Mouse (Mus musculus) left cerebral cortex, adult 2 months (tissue): ENCODE measurements at regions not wholly inside any gene's neighbourhood (a gene's known extent, or its start where the extent isn't known, plus 50 kb on each side); places are given as distances from the start of the nearest gene placed in this dataset.

Experiments used
- DNase-seq, 2 experiments: peaks; one replicate each; pipeline ENCODE4 v3.0.0; 2021 to 2022; ENCODE audit warnings: low spot score in 2 of 2, mixed read lengths in 1 of 2; ENCODE audit errors: extremely low spot score in 1 of 2
- H3K27ac ChIP-seq: fragments of 200-600 bp; 2 replicates; pipeline ENCODE4 v1.8.1; 2022
- H3K4me3 ChIP-seq: fragments of 200-600 bp; 2 replicates; pipeline ENCODE4 v1.8.1; 2022
- CTCF ChIP-seq: fragments of 200-600 bp; IDR thresholded peaks from 2 replicates; pipeline ENCODE4 v1.8.1; 2022; ENCODE audit warnings: antibody characterized with exemption, mild to moderate bottlenecking, moderate library complexity
- intact Hi-C: fragments of 180-260 bp; cut with DNase I; formaldehyde crosslinking; loops from one replicate; pipeline ENCODE4 v1.15.1; 2025

- DNase-seq: no peak
- intact Hi-C loops: no loop called here
Observed at GRCm38 (mm10) chr1:137297780-137298569, 337.7 kb upstream of the Nr5a2 start.

DNA sequence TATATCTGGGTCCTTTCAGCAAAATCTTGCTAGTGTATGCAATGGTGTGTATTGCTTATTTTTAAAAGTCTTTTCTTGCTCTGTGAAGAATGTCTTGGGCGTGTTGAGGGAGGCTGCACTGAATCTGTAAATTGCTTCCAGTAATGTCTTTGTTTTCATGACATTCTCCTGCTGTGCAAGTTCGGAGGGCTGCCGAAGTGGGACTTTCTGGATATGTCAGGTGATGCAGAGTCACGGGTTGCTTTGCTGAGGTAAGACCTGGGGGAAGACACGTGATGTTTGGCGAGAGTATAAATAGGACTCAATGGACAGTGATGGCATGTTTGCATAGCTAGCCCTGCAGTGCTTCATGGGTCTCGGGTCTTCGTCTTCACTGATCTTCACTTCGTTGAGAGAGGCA, 329.2 kb upstream of the Nr5a2 start:
- intact Hi-C loops: no loop called here
- no peak overlapping the region for H3K27ac ChIP-seq

More at GRCm38 (mm10) chr1:137297780-137298569, 337.7 kb upstream of the Nr5a2 start:
- no peak overlapping the region for H3K4me3 ChIP-seq
- no peak overlapping the region for H3K27ac ChIP-seq
- TF ChIP-seq CTCF: peak; percentile 41

DNA sequence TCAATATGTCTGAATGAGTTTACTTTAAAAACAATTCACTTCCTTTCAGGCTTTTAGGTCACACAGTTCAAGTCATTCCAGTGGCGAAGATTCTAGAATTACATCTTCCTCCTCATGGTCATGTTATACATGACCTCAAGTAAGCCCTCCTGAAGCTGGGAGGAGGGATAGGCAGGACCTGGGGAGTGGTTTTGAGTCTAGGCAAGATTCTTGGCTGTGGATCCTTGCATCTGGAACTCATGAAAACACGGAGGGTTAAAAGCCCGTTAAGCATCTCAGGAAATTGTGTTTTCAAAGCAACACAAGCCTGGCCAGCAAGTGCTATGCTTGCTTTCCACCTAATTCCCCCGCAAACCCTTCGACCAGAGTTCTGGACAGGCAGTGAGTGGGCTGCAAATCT, 323.0 kb upstream of the Nr5a2 start:
- DNase-seq: no peak
- intact Hi-C loops: no loop called here
- no peak overlapping the region for H3K27ac ChIP-seq
- no peak overlapping the region for H3K4me3 ChIP-seq
- no peak for TF ChIP-seq CTCF

More for the DNA sequence above, 329.2 kb upstream of the Nr5a2 start:
- H3K4me3 ChIP-seq: no peak overlapping the region
- DNase-seq: no peak
- TF ChIP-seq CTCF: no peak

GRCm38 (mm10) chr1:137282457-137282856, 322.2 kb upstream of the Nr5a2 start:
- H3K27ac ChIP-seq: no peak overlapping the region
- intact Hi-C loops: no loop called here
- no peak overlapping the region for H3K4me3 ChIP-seq
- TF ChIP-seq CTCF: no peak
- no peak for DNase-seq

- TF ChIP-seq CTCF: no peak
- intact Hi-C loops: no loop called here
- Histone ChIP-seq H3K27ac (no peak overlapping the region), H3K4me3 (no peak overlapping the region)
- DNase-seq: no peak
Observed at GRCm38 (mm10) chr1:137280391-137281386, 320.4 kb upstream of the Nr5a2 start.

DNA sequence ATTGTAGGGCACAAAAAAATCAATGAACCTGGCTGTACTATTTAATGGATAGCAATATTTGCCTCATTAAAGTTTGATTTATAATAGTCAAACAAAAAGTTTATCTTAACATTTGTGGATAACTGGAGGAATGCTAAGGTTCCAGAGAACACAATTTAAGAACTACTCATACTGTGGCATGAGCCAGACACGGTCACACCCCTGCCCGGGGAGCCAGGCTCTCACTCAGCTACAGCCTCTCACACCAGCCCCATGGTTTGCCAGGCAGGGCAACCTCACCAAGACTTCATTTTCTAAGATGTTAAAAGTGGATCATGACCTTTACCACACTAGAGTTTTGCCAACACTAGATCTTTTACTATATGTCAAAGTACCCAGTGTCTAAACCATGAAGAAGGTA, 319.7 kb upstream of the Nr5a2 start:
- intact Hi-C loops: no loop called here
- TF ChIP-seq CTCF: no peak
- no peak overlapping the region for H3K4me3 ChIP-seq
- H3K27ac ChIP-seq: no peak overlapping the region
- DNase-seq: no peak

- DNase-seq: no peak
- TF ChIP-seq CTCF: no peak
- H3K27ac ChIP-seq: no peak overlapping the region
- intact Hi-C loops: no loop called here
- H3K4me3 ChIP-seq: no peak overlapping the region
Observed at GRCm38 (mm10) chr1:137270659-137271612, 310.7 kb upstream of the Nr5a2 start.

GRCm38 (mm10) chr1:137262806-137263370, 302.6 kb upstream of the Nr5a2 start:
- Histone ChIP-seq H3K4me3 (no peak overlapping the region), H3K27ac (no peak overlapping the region)
- DNase-seq: no peak
- TF ChIP-seq CTCF: no peak
- intact Hi-C loops: no loop called here

GRCm38 (mm10) chr1:137262121-137262525, 301.9 kb upstream of the Nr5a2 start:
- no peak for DNase-seq
- no peak overlapping the region for H3K27ac ChIP-seq
- intact Hi-C loops: no loop called here
- no peak overlapping the region for H3K4me3 ChIP-seq
- no peak for TF ChIP-seq CTCF

GRCm38 (mm10) chr1:137256294-137256693, 296.0 kb upstream of the Nr5a2 start:
- intact Hi-C loops: no loop called here
- Histone ChIP-seq H3K27ac (no peak overlapping the region), H3K4me3 (no peak overlapping the region)
- no peak for DNase-seq
- TF ChIP-seq CTCF: no peak

GRCm38 (mm10) chr1:137255041-137255440, 294.8 kb upstream of the Nr5a2 start:
- H3K4me3 ChIP-seq: no peak overlapping the region
- DNase-seq: no peak
- no peak for TF ChIP-seq CTCF
- no peak overlapping the region for H3K27ac ChIP-seq
- intact Hi-C loops: no loop called here
